Mouse (Mus musculus) left cerebral cortex, postnatal 14 days (tissue): ENCODE data around the gene Dhrs13. TPM values are rescaled to one million over a fixed set of nuclear protein-coding genes. Genes with fewer than 3 reads are reported as not detected.

ENCODE experiments used
- DNase-seq, 2 experiments: peaks; one replicate each; pipeline ENCODE4 v3.0.0; 2021 to 2022; ENCODE audit warnings: low spot score in 2 of 2, mixed read lengths in 1 of 2
- intact Hi-C: fragments of 180-260 bp; cut with DNase I; formaldehyde crosslinking; loops from one replicate; pipeline ENCODE4 v1.15.1; 2025
- long read RNA-seq, 2 experiments: library from polyadenylated mRNA; stranded (forward); transcript quantifications; one replicate each; pipeline ENCODE4 v2.0.0; 2021
- total RNA-seq, 2 experiments: library from RNA; stranded (reverse); gene quantifications; 2 replicates each; pipeline ENCODE4 v1.2.3; 2021

The Dhrs13 gene
- 10 to 100 TPM; 14.8 to 16.4 TPM for total RNA-seq
- long read RNA-seq, experiment 1, transcript Dhrs13-201 (5 exons, 1,779 nt) = major isoform, 9 of 17 reads
- long read RNA-seq, experiment 1, transcript Dhrs13-203 (4 exons, 1,791 nt) = minor isoform, 6 of 17 reads
- long read RNA-seq, experiment 1, partial matches to known transcripts = 1 of 17 reads
- long read RNA-seq, experiment 1, other reads (novel, unspliced or antisense) = 1 of 17 reads
- long read RNA-seq, experiment 2, transcript Dhrs13-201 (5 exons, 1,779 nt) = major isoform, 13 of 23 reads
- long read RNA-seq, experiment 2, transcript Dhrs13-203 (4 exons, 1,791 nt) = minor isoform, 8 of 23 reads
- long read RNA-seq, experiment 2, partial matches to known transcripts = 0 of 23 reads
- long read RNA-seq, experiment 2, other reads (novel, unspliced or antisense) = 2 of 23 reads

GRCm38 (mm10) chr11:78031947-78032808, at the start of gene Dhrs13:
Gene Dhrs13, plus strand, starts transcription at chr11:78032280.
- intact Hi-C loops = no loop called here
- peak; percentile 91 to 92 for DNase-seq

- intact Hi-C loops = loop anchor here (5.0 kb wide), 1 partner anchor 195 kb away; the partner anchor contains the start of genes Nek8 and Tlcd1
- peak; percentile 100 for DNase-seq
These were observed 49.6 kb upstream of the Dhrs13 start, which contains the start of gene Phf12 for GRCm38 (mm10) chr11:77982441-77982905. Gene Phf12, plus strand, starts transcription at chr11:77982754.

GRCm38 (mm10) chr11:77983191-77983936, 48.7 kb upstream of the Dhrs13 start:
- DNase-seq = peak; percentile 62 to 82
- intact Hi-C loops = loop anchor here (5.0 kb wide), 1 partner anchor 194 kb away; the partner anchor contains the start of genes Nek8 and Tlcd1

- intact Hi-C loops = loop anchor here (5.0 kb wide), 1 partner anchor 193 kb away; the partner anchor contains the start of genes Nek8 and Tlcd1
- peak; percentile 52 to 58 for DNase-seq
These were observed 47.9 kb upstream of the Dhrs13 start for GRCm38 (mm10) chr11:77983937-77984835.

- no peak for DNase-seq
- intact Hi-C loops = loop anchor here (5.0 kb wide), 1 partner anchor 192 kb away; the partner anchor contains the start of genes Nek8 and Tlcd1
These were observed 47.2 kb upstream of the Dhrs13 start for GRCm38 (mm10) chr11:77984836-77985231.

GRCm38 (mm10) chr11:77985541-77986065, 46.5 kb upstream of the Dhrs13 start:
- no peak for DNase-seq
- intact Hi-C loops = no loop called here

GRCm38 (mm10) chr11:77989071-77989690, 42.9 kb upstream of the Dhrs13 start:
- DNase-seq = no peak
- intact Hi-C loops = no loop called here

GRCm38 (mm10) chr11:77995556-77995955, 36.5 kb upstream of the Dhrs13 start:
- intact Hi-C loops = no loop called here
- no peak for DNase-seq

- DNase-seq = no peak
- intact Hi-C loops = no loop called here
These were observed 25.6 kb upstream of the Dhrs13 start for GRCm38 (mm10) chr11:78006446-78006845.

- peak; percentile 77 to 85 for DNase-seq
- intact Hi-C loops = no loop called here
These were observed 12.4 kb upstream of the Dhrs13 start for GRCm38 (mm10) chr11:78019676-78020075.

- intact Hi-C loops = no loop called here
These were observed 8.5 kb upstream of the Dhrs13 start for GRCm38 (mm10) chr11:78023607-78024006.

GRCm38 (mm10) chr11:78029240-78029639, 2.8 kb upstream of the Dhrs13 start:
- no peak for DNase-seq
- intact Hi-C loops = loop anchor here (5.0 kb wide), 1 partner anchor 37 kb away; no protein-coding TSS in a partner anchor

More at GRCm38 (mm10) chr11:78023607-78024006, 8.5 kb upstream of the Dhrs13 start:
- peak in 1 of 2 experiments; percentile 69 for DNase-seq

GRCm38 (mm10) chr11:78030600-78030999, 1.5 kb upstream of the Dhrs13 start:
- no peak for DNase-seq
- intact Hi-C loops = no loop called here

- DNase-seq = no peak
- intact Hi-C loops = no loop called here
These were observed 691 bp upstream of the Dhrs13 start for GRCm38 (mm10) chr11:78031389-78031788.

GRCm38 (mm10) chr11:78032809-78033195, 722 bp downstream of the Dhrs13 start:
- intact Hi-C loops = no loop called here
- peak in 1 of 2 experiments; percentile 42 for DNase-seq

- DNase-seq = no peak
These were observed 2.0 kb downstream of the Dhrs13 start for GRCm38 (mm10) chr11:78033931-78034617.

GRCm38 (mm10) chr11:78036791-78037190, 4.7 kb downstream of the Dhrs13 start:
- no peak for DNase-seq
- intact Hi-C loops = loop anchor here (5.0 kb wide), 1 partner anchor 141 kb away; the partner anchor contains the start of genes Nek8 and Tlcd1

More at GRCm38 (mm10) chr11:78033931-78034617, 2.0 kb downstream of the Dhrs13 start:
- intact Hi-C loops = no loop called here
